Mouse (Mus musculus): ENCODE results near the gene Adamts4. TPM values are rescaled to one million over a fixed set of nuclear protein-coding genes. Genes with fewer than 3 reads are reported as not detected.
"Not testable (repeated sequence)": the region's sequence is repeated elsewhere in the genome, so short reads cannot be mapped to it uniquely, and the experiment has no call there.

The Adamts4 gene
- total RNA-seq, 2 experiments from 2014 or later: 6.7 to 8.6 TPM

GRCm38 (mm10) chr1:171298226-171298625 lies 48.0 kb downstream of the Adamts4 start:
- no peak for TF ChIP-seq CTCF (IDR thresholded peaks at IDR 0.05)
- intact Hi-C loops (cut with DNase I): loop anchor here (5.0 kb wide), 1 partner anchor 114 kb away; the partner anchor contains the start of gene Usf1
- H3K4me3 ChIP-seq: no peak overlapping the region
- no peak overlapping the region for H3K27ac ChIP-seq
- no peak for DNase-seq (ENCODE audit: extremely low spot score in 1 of 2, low spot score in 2 of 2)

DNA sequence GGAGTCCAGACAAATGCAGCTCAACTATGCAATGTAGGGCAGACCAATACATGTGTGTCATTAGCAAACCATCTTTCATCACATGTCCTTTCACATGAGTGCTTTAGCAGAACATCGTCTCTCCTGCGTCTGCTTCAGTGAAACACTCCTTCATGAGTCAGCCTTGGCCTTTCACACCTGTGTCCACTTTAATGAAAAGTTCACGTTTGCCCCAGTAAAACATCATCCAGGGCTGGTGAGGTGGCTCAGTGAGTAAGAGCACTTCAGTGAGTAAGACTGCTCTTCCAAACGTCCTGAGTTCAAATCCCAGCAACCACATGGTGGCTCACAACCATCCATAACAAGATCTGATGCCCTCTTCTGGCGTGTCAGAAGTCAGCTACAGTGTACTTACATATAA lies 55.9 kb downstream of the Adamts4 start:
- H3K4me3 ChIP-seq; H3K27ac ChIP-seq; intact Hi-C loops (cut with DNase I); DNase-seq (ENCODE audit: extremely low spot score in 1 of 2, low spot score in 2 of 2): not testable (repeated sequence)

DNA sequence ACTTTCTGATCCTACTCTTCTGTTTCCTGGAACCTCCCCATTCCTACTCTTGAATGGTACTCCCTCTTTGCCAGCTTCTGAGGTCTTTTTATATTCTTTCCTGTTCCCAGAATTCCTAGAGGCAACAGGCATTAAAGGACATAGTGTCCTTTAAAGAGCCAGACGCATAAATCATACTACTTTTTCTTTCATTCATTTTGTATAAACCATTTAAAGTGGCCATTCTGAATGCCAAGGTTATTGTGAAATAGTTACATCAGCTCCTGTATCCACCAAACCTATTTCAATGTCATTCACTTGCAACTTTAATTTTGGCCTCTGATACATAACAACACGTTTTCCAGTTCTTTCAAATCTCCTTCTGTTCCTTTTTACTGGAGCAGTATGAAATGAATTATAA lies 59.1 kb downstream of the Adamts4 start:
- intact Hi-C loops (cut with DNase I): no loop called here
- TF ChIP-seq CTCF (IDR thresholded peaks at IDR 0.05): no peak
- no peak for DNase-seq (ENCODE audit: extremely low spot score in 1 of 2, low spot score in 2 of 2)
- Histone ChIP-seq H3K27ac (no peak overlapping the region), H3K4me3 (no peak overlapping the region)

Other genes starting within 250 kb of the Adamts4 start
- under 1 TPM in 1 of 2 experiments, not detected in 1; 0.36 TPM for gene Fcgr4, start 231.5 kb upstream of the Adamts4 start, total RNA-seq (2021)
- 10 to 100 TPM; 11.6 to 14.3 TPM for gene Fcgr3, start 185.5 kb upstream of the Adamts4 start, total RNA-seq (2021)
- gene Cfap126, start 136.5 kb upstream of the Adamts4 start, total RNA-seq (2021): 1 to 10 TPM in 1 of 2 experiments, not detected in 1; 1.5 TPM
- gene Sdhc, start 99.8 kb upstream of the Adamts4 start, total RNA-seq (2021): 100 to 1,000 TPM; 194 to 195 TPM
- not detected for gene Mpz, start 99.7 kb upstream of the Adamts4 start, total RNA-seq (2021)
- 100 to 1,000 TPM in 1 of 2 experiments, 10 to 100 TPM in 1; 76.7 to 113 TPM for gene Pcp4l1, start 54.2 kb upstream of the Adamts4 start, total RNA-seq (2021)
- under 1 TPM; 0.19 to 0.23 TPM for gene Nr1i3, start 36.5 kb upstream of the Adamts4 start, total RNA-seq (2021)
- gene Tomm40l, start 27.9 kb upstream of the Adamts4 start, total RNA-seq (2021): 10 to 100 TPM; 86.4 to 91.2 TPM
- 1 to 10 TPM; 1.5 to 2.2 TPM for gene Apoa2, start 25.4 kb upstream of the Adamts4 start, total RNA-seq (2021)
- gene Fcer1g, start 16.1 kb upstream of the Adamts4 start, total RNA-seq (2021): 10 to 100 TPM; 12.6 to 14.4 TPM
- 100 to 1,000 TPM; 267 to 272 TPM for gene Ndufs2, start 967 bp downstream of the Adamts4 start, total RNA-seq (2021)
- gene B4galt3, start 19.9 kb downstream of the Adamts4 start, total RNA-seq (2021): 10 to 100 TPM; 57.0 to 69.2 TPM
- 10 to 100 TPM; 26.0 to 32.1 TPM for gene Ppox, start 30.8 kb downstream of the Adamts4 start, total RNA-seq (2021)
- 10 to 100 TPM; 59.8 to 65.7 TPM for gene Usp21, start 37.6 kb downstream of the Adamts4 start, total RNA-seq (2021)
- gene Ufc1, start 44.6 kb downstream of the Adamts4 start, total RNA-seq (2021): 100 to 1,000 TPM; 101 to 108 TPM
- gene Dedd, start 78.7 kb downstream of the Adamts4 start, total RNA-seq (2021): 10 to 100 TPM; 40.4 to 40.9 TPM
- gene Nit1, start 95.2 kb downstream of the Adamts4 start, total RNA-seq (2021): 10 to 100 TPM; 43.3 to 44.3 TPM
- gene Pfdn2, start 95.2 kb downstream of the Adamts4 start, total RNA-seq (2021): 100 to 1,000 TPM; 186 to 191 TPM
- gene Klhdc9, start 110.4 kb downstream of the Adamts4 start, total RNA-seq (2021): 1 to 10 TPM; 6.2 to 7.1 TPM
- gene Nectin4, start 119.7 kb downstream of the Adamts4 start, total RNA-seq (2021): 1 to 10 TPM; 3.0 to 3.1 TPM
- gene Arhgap30, start 138.5 kb downstream of the Adamts4 start, total RNA-seq (2021): 1 to 10 TPM; 2.0 to 2.2 TPM
- gene Usf1, start 160.9 kb downstream of the Adamts4 start, total RNA-seq (2021): 100 to 1,000 TPM in 1 of 2 experiments, 10 to 100 TPM in 1; 99.7 to 106 TPM
- gene Tstd1, start 168.5 kb downstream of the Adamts4 start, total RNA-seq (2021): 1 to 10 TPM; 2.9 to 4.3 TPM
- gene F11r, start 187.1 kb downstream of the Adamts4 start, total RNA-seq (2021): 1 to 10 TPM; 4.9 to 6.2 TPM

Measured in left cerebral cortex, adult 2 months (tissue).